Mouse (Mus musculus) liver, adult 2 months (tissue): Measurements from ENCODE around the gene Ttc9b.

ENCODE experiments used
- CTCF ChIP-seq: fragments of 200-500 bp; IDR thresholded peaks from 2 replicates; pipeline ENCODE4 v1.5.1; 2011; ENCODE audit warnings: low read depth, low read length, control low read depth
- POLR2A ChIP-seq: fragments of 200-500 bp; IDR thresholded peaks from 2 replicates; pipeline ENCODE4 v1.6.1; 2011; ENCODE audit warnings: low read length, control low read depth; ENCODE audit not compliant: insufficient read depth; ENCODE audit errors: extremely low read depth

GRCm38 (mm10) chr7:27674522-27675221 is 21.0 kb downstream of the Ttc9b start, which contains the start of gene Map3k10:
- TF ChIP-seq CTCF: no peak
- no peak for TF ChIP-seq POLR2A
